Mouse (Mus musculus): ENCODE results near the gene Sec1. TPM values are rescaled to one million over a fixed set of nuclear protein-coding genes. Genes with fewer than 3 reads are reported as not detected.
A peak's percentile ranks its signal among the peaks of the same experiment; 100 is the strongest.

Gene Sec1
- total RNA-seq, 2 experiments from 2014 or later, result 1.2 to 1.7 TPM

- DNase-seq (ENCODE audit: low spot score in 2 of 2), result no peak
Observed at GRCm38 (mm10) chr7:45718331-45718730, 24.1 kb upstream of the Sec1 start.

DNA sequence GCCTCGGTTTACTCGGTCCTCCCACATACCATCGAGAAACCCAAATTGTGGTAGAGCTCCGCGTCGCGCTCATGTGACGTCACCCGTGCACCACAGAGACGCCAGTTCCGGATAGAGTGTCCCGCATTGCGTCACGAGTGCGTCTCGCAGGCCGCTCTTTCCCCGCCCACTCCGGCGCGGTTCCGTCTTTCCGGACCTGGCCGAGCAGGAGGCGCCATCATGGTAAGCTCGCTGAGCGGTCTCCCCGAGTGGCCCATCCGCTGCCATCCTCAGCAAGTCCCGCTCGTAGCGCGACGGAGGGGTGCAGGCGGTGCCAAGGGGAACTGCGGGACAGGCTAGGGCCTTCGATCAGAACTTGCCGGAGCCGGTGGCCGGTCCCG lies 23.7 kb upstream of the Sec1 start, which contains the start of gene Sphk2:
Gene Sphk2, minus strand, starts transcription at position 85 of the 380 bp plus-strand sequence.
- peak; percentile 98 to 99 for DNase-seq (ENCODE audit: low spot score in 2 of 2)

GRCm38 (mm10) chr7:45716952-45717917 lies 23.0 kb upstream of the Sec1 start:
- no peak for DNase-seq (ENCODE audit: low spot score in 2 of 2)

DNA sequence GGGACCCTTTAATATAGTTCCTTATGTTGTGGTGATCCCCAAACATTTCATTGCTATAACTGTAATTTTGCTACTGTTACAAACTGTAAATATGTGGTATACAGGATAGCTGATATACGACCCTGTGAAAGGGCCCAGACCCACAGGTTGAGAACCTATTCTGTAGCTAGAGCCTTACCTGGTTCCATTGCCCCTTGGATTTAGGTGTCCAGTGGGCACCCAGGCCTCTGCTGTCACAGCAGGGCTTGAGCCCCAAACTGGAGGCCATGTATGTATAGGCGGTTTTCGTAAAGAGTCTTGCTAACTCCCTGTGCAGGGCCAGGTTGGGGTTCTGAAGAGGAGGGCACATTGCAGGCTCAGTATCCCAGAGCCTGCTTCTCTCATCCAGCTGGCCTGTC lies 22.3 kb upstream of the Sec1 start:
- no peak for DNase-seq (ENCODE audit: low spot score in 2 of 2)

DNA sequence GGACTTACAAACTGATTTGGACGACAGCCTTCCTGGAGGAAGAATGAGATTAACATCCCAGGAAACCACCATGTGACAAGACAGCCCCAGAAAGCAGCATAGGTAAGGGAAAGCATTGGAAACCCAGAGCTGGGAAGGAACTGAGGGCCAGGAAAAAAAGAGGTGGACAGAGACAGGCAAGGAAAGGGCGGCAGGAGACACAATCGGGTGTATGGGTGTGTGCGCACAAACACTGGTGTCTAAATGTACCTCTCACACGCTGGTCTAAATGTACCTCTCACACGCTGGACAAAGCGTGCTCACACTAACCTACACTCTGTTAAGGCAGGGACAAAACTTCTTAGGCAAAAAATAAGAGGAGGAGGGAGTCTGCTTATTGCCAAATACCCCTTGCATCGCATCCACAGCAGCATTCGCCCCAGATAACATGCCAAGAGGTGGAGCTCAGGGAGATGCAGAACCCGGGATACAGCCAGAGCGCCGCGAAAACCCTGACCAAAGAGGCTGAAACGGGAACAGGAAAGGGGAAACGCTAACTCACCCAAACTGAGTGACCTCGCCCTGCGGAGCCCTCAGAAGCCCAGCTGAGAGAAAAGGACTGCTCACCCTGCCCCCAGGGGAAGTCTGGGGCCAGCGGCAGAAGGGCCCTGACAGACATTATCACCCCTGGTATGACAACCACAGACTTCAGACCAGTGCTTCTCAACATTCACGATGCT lies 21.7 kb upstream of the Sec1 start:
- DNase-seq (ENCODE audit: low spot score in 2 of 2), result no peak

- DNase-seq (ENCODE audit: low spot score in 2 of 2), result peak; percentile 97 to 98
Observed at GRCm38 (mm10) chr7:45715090-45715708, 21.0 kb upstream of the Sec1 start, which contains the start of gene Rpl18. Gene Rpl18, plus strand, starts transcription at chr7:45715457.

DNA sequence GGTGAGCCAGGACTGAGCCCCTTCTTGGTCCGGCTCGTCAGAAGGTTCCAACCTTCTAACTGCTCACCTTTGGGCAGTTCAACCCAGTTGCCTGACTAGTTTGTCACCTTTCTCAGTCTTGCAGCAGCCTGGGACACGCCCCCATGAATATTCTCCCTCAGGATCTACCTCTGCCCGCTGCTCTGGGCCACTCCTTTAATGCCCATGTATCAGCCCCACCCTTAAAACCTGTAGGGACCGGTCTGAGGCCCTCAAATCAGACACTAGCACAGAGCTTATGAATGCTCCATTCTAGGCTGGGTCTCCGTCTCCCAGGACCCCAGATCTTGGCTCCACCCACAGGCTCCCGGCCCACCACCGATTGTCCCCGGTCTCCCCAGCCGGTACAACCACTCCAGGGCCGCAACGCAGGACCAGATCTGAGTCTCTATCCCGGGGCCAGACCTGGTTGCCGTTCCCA lies 20.5 kb upstream of the Sec1 start:
- no peak for DNase-seq (ENCODE audit: low spot score in 2 of 2)

- DNase-seq (ENCODE audit: low spot score in 2 of 2), result no peak
Observed at GRCm38 (mm10) chr7:45713881-45714520, 19.8 kb upstream of the Sec1 start.

- DNase-seq (ENCODE audit: low spot score in 2 of 2), result no peak
Observed at GRCm38 (mm10) chr7:45713396-45713795, 19.2 kb upstream of the Sec1 start.

DNA sequence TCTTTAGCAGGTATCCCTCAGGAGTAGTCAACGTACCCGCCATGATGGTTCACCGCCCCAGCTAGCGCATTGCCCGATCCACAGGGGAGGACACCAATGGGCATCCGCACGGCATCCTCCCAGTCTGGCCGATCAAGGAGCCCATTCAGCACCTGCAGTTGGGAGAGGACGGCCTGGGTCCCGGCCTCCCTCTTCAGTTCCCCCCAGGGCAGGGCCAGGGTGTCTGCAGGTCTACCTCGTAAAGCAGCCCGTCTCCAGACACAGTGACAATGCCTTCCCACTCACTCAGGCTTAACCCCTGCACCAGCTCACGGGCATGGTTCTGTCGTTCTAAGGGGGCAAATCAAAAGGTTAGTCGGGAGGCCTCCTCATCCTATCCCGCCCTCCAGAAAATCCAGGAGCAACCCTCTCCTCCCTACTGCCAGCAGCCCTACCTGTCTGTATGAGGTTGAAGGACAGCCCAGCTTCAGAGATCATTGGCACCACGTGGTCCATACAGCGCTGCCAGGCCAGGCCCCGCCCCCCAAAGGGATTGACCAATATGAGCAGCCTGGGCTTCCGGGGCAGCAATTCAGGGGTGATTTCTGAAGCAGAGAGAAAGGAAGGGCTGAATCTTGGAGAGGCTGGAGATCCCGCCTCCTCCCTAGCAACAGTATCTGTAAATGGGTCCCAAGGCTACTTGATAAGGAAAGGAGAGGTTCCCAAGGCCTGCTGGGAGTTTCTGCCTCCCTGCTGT lies 18.0 kb upstream of the Sec1 start:
- DNase-seq (ENCODE audit: low spot score in 2 of 2), result no peak

- no peak for DNase-seq (ENCODE audit: low spot score in 2 of 2)
Observed at GRCm38 (mm10) chr7:45711316-45712021, 17.3 kb upstream of the Sec1 start.

- DNase-seq (ENCODE audit: low spot score in 2 of 2), result no peak
Observed at GRCm38 (mm10) chr7:45710477-45711191, 16.4 kb upstream of the Sec1 start.

GRCm38 (mm10) chr7:45709677-45710355 lies 15.6 kb upstream of the Sec1 start:
- no peak for DNase-seq (ENCODE audit: low spot score in 2 of 2)

DNA sequence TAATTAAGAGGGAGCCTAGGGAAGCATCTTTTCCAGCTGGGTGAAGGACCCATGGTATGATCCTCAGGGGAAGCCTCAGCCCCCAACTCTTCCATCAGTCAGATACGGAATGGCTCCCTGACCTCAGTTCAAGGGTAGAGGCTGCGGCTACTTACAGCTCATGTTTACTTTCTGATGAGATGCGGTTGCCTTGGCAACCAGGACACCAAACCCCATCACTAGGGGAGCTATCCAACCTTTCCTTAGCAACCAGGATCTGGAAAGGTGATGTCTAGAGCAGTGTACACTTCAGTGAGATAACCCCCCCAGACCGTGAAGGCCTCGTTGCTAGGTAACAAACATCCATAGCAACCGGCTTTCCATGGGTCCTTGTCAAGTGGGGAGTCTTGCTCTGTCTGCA lies 14.8 kb upstream of the Sec1 start:
- DNase-seq (ENCODE audit: low spot score in 2 of 2), result no peak

DNA sequence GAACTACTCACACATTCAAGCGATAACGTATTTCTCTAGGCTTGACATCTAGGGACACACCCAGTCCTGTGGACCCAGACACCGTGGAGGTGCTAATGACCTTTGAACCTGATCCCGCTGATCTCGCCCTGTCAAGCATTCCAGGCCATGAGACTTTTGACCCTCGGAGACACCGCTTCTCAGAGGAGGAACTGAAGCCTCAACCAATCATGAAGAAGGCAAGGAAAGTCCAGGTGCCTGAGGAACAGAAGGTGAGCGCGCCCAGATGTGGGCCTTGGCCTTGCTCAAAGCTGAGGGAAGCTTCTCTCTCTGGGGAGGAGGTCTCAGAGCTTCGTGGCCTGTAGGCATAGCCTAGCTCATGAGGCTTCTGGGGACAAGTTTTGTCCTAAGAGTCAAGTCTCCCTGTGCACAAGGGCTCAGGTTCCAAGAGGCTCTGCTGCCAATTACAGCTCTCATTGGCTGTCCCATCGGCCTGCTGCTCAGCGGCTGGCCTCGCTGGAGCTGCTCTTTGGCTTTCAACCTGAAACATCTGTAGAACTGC lies 14.1 kb upstream of the Sec1 start:
- no peak for DNase-seq (ENCODE audit: low spot score in 2 of 2)

GRCm38 (mm10) chr7:45707375-45707967 lies 13.3 kb upstream of the Sec1 start:
- peak; percentile 93 to 94 for DNase-seq (ENCODE audit: low spot score in 2 of 2)

- DNase-seq (ENCODE audit: low spot score in 2 of 2), result peak; percentile 69 to 85
Observed at GRCm38 (mm10) chr7:45706721-45707241, 12.6 kb upstream of the Sec1 start.
